Mouse (Mus musculus) ES-E14 (cell line): ENCODE measurements at regions not wholly inside any gene's neighbourhood (a gene's known extent, or its start where the extent isn't known, plus 50 kb on each side); places are given as distances from the start of the nearest gene placed in this dataset.

ENCODE experiments used
- CHD2 ChIP-seq: IDR thresholded peaks from 2 replicates; pipeline ENCODE4 v1.6.1; 2014; ENCODE audit warnings: mild to moderate bottlenecking, low read depth, low read length, inconsistent platforms
- ZC3H11A ChIP-seq: IDR thresholded peaks from 2 replicates; pipeline ENCODE4 v1.6.1; 2012; ENCODE audit warnings: low read depth, mild to moderate bottlenecking, inconsistent platforms, low read length, borderline replicate concordance

DNA sequence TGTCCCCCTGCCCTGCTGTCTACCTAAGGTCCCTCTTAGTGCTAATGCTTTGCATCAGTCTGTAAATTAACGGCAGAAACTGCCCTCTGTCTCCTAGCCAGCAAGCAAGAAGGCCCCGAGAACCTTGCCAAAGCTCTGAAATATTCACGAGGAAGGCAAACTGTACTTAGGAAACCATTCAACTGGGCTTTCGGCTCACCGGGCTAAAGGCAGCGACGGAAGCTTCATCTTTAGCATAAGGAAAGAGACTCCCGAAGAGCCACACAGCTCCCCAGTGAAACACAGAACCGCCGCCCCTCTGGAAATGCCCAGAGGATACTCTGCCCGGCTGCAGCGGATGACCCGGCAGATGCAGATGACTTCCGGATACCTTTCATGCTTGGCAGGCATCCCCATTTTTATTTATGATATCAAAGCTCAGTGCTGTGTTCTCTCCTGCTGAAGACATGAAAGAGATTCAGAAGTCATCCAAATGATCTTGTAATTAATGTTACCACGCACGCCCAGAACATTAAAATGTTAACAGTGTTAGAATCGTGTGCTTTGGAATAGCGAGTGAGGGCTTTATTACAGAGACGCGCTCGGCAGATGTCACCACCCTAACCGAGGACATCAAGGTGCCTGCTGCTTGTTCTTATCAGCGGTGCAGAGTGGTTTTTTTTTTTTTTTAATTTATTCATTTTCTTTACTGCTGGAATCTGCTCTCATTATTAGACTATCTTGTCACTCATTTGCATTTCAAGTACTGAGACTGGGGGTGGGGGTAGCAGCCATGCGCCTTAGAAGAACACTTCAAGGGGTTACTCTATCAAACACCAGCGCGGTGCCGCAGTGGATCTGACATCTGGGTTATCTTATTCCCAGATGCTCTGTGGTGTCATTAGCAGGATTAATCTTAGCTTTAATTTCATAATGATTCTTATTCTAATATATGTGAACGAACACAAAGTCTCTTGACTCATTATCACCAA lies 127.2 kb downstream of the Zfp326 start:
- TF ChIP-seq CHD2 (no peak), ZC3H11A (no peak)
